Mouse (Mus musculus) bone marrow macrophage, adult 2 months (primary cell): ENCODE results near the gene Slc45a3.

ENCODE experiments used
- CTCF ChIP-seq: IDR thresholded peaks from 2 replicates; pipeline ENCODE4 v1.5.1; 2012; ENCODE audit warnings: low read depth, mild to moderate bottlenecking, low read length, moderate library complexity
- POLR2A ChIP-seq: IDR thresholded peaks from 2 replicates; pipeline ENCODE4 v1.6.1; 2012; ENCODE audit warnings: mild to moderate bottlenecking, low read depth, low read length, borderline replicate concordance

GRCm38 (mm10) chr1:131942621-131943590 is 19.9 kb upstream of the Slc45a3 start:
- TF ChIP-seq CTCF (no peak), POLR2A (no peak)
